Mouse (Mus musculus): ENCODE results near the gene Macrod1.

Macrod1 gene

GRCm38 (mm10) chr19:7056248-7057087 is at the start of gene Macrod1:
Gene Macrod1, plus strand, starts transcription at chr19:7056810.
- DNase-seq = peak; percentile 99

GRCm38 (mm10) chr19:7006892-7007593 is 49.6 kb upstream of the Macrod1 start:
- DNase-seq = peak; percentile 79

- peak; percentile 81 for DNase-seq
Measured at GRCm38 (mm10) chr19:7012426-7012825, 44.2 kb upstream of the Macrod1 start.

- DNase-seq = peak; percentile 80
Measured at GRCm38 (mm10) chr19:7013984-7014383, 42.6 kb upstream of the Macrod1 start.

- peak; percentile 84 for DNase-seq
Measured at GRCm38 (mm10) chr19:7014481-7015135, 42.0 kb upstream of the Macrod1 start.

GRCm38 (mm10) chr19:7017541-7018457 is 38.8 kb upstream of the Macrod1 start:
- peak; percentile 93 for DNase-seq

- DNase-seq = peak; percentile 90
Measured at GRCm38 (mm10) chr19:7018546-7018945, 38.1 kb upstream of the Macrod1 start.

GRCm38 (mm10) chr19:7019191-7019590 is 37.4 kb upstream of the Macrod1 start, which contains the start of gene Fermt3:
Gene Fermt3, minus strand, starts transcription at chr19:7019469.
- peak; percentile 98 for DNase-seq

- peak; percentile 96 for DNase-seq
Measured at GRCm38 (mm10) chr19:7020224-7020641, 36.4 kb upstream of the Macrod1 start.

- DNase-seq = peak; percentile 77
Measured at GRCm38 (mm10) chr19:7029531-7029930, 27.1 kb upstream of the Macrod1 start.

GRCm38 (mm10) chr19:7034006-7034405 is 22.6 kb upstream of the Macrod1 start:
- DNase-seq = no peak

- peak; percentile 81 for DNase-seq
Measured at GRCm38 (mm10) chr19:7039088-7039720, 17.4 kb upstream of the Macrod1 start.

- DNase-seq = peak; percentile 100
Measured at GRCm38 (mm10) chr19:7039841-7040636, 16.6 kb upstream of the Macrod1 start, which contains the start of gene Stip1. Gene Stip1, minus strand, starts transcription at chr19:7039967.

GRCm38 (mm10) chr19:7040637-7041130 is 15.9 kb upstream of the Macrod1 start:
- no peak for DNase-seq

GRCm38 (mm10) chr19:7041171-7041570 is 15.4 kb upstream of the Macrod1 start:
- DNase-seq = peak; percentile 73

GRCm38 (mm10) chr19:7044279-7044678 is 12.3 kb upstream of the Macrod1 start:
- no peak for DNase-seq

GRCm38 (mm10) chr19:7044706-7045105 is 11.9 kb upstream of the Macrod1 start:
- DNase-seq = peak; percentile 95

GRCm38 (mm10) chr19:7053382-7053781 is 3.2 kb upstream of the Macrod1 start:
- peak; percentile 85 for DNase-seq

GRCm38 (mm10) chr19:7054772-7055171 is 1.8 kb upstream of the Macrod1 start:
- DNase-seq = peak; percentile 96

- peak; percentile 94 for DNase-seq
Measured at GRCm38 (mm10) chr19:7055173-7055572, 1.4 kb upstream of the Macrod1 start.
